Mouse (Mus musculus): ENCODE results near the gene Hepacam.

Hepacam gene

GRCm38 (mm10) chr9:37367301-37368080, at the start of gene Hepacam:
Gene Hepacam, plus strand, starts transcription at chr9:37367351.
- DNase-seq (ENCODE audit: low spot score in 2 of 2), result peak; percentile 22 to 45

- DNase-seq (ENCODE audit: low spot score in 2 of 2), result no peak
Observed at GRCm38 (mm10) chr9:37329456-37329855, 37.7 kb upstream of the Hepacam start.

DNA sequence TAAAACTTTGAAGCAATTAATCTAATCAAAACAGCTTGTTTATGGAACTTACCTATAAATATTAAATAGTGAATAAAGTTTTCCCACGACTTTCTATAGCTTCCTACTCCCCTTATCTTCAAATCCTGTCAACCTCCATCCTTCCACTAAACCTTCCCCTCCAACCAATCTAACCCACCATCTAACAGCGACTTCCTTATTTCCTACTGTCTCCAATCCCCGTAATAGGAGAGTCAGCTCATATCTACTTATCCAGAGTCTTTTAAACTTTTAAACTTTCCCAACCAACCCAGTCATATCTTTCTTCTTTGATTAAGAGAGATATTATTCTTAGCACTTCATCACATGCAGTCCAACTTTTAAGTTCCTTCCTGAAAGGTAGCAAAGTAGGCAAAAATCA, 21.7 kb upstream of the Hepacam start:
- no peak for DNase-seq (ENCODE audit: low spot score in 2 of 2)

- DNase-seq (ENCODE audit: low spot score in 2 of 2), result no peak
Observed at GRCm38 (mm10) chr9:37347184-37347987, 19.8 kb upstream of the Hepacam start.

DNA sequence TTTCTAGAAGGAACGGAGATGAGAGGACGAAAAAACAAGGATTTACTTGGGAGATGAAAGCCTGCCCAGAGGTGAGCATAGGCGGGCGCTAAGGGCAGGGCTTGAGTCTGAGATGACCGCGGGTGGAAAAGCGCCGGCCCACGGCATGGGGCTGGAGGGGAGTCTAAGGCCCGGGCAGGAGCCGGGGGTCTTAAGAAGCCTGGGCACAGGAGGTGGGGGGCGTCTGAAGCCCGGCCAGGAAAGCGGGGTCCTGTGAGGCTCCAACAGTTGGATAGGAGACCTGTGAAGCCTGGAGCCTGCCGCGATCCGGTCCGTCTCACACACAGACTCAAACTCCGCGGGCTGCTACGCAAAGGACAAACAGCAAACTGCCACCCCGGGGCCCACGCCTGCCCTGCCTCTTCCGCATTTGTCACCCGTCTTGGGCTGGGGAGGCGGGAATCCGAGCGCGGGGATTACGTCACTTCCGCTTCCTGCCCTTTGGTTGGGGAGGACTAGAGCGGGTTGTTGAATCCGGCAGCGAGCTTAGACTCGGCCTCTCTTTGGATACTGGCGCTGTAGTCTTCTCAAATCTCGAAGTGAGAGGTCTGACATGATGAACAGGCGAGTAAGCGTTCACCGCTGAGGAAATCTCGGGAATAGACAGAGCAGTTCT, 19.0 kb upstream of the Hepacam start, which contains the start of gene Ccdc15:
Ccdc15 (minus strand) TSS at position 445 of the 655 bp plus-strand sequence.
- DNase-seq (ENCODE audit: low spot score in 2 of 2), result peak; percentile 95 to 96

- DNase-seq (ENCODE audit: low spot score in 2 of 2), result no peak
Observed at GRCm38 (mm10) chr9:37349050-37349449, 18.1 kb upstream of the Hepacam start.

- no peak for DNase-seq (ENCODE audit: low spot score in 2 of 2)
Observed at GRCm38 (mm10) chr9:37351266-37351665, 15.9 kb upstream of the Hepacam start.

GRCm38 (mm10) chr9:37354485-37354884, 12.7 kb upstream of the Hepacam start:
- no peak for DNase-seq (ENCODE audit: low spot score in 2 of 2)

DNA sequence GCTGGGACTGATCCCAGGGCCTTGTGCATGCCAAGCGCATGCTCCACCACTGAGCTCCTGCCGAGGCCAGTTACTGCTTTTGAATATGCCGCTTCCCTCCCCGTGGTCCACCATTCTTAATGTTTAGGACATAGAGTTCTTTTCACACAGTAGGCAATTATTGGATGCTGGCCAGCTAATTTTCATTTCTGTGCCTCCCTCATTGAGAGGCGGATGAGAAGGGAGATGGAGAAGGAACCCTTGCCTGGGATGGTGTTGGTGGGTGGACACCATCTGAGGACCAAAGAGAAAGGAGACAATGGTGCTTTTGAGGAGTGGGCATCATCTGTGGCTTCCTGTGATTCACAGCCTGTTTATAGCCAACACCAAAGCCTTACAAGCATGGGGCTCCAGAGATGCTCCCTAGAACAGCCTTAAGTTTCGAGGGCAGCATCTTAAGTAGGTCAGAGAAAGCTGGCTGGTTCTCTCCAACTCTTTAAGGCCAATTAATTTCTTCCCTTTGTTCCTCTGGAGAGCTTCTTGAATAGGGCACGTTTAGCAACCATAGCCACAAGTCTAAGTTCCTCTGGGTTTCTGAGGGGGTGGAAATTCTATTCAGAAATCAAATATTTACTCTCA, 8.3 kb upstream of the Hepacam start:
- peak; percentile 39 to 46 for DNase-seq (ENCODE audit: low spot score in 2 of 2)

DNA sequence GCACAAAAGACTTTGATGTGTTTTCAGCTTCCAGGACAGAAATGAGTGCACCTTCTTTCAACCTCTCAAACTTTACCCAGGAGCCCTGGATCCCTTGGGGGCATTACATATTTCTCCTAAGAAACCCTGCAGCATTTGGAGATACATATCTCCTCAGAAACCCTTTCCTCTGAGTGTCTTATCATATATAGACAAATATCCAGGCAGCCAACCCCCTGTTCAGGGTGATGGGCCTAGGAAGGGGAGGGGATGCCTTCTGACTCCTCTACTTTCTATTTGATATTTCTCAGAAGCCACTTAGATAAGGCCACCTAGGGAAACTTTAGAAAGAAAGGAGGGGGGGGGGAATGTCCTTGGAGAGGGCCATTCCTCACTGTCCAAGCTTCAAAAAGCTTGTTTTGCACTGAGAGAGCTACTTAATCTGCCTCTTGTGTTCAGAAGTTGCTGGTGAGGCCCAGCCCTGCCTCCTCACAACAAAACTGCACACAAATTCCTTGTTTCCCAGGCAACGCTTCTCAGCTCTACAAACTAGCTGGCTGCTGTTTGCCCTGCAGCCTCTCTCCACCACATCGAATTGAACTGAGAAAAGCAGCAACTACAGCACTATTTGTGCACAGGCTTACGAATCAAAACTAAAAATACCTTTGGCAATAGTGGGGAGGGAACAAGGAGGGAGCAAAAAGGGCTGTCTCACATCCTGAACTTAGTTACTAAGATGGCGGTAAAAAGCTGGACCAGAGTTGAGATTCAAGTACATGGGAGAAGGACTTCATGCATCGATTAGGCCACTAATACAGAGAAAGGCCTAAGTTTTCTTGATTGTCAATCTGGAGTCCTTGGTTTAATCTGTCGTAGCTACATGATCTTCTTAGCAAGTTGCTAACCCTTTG, 7.6 kb upstream of the Hepacam start:
- DNase-seq (ENCODE audit: low spot score in 2 of 2), result peak; percentile 48 to 72

GRCm38 (mm10) chr9:37362084-37362483, 5.1 kb upstream of the Hepacam start:
- DNase-seq (ENCODE audit: low spot score in 2 of 2), result no peak

GRCm38 (mm10) chr9:37362881-37363280, 4.3 kb upstream of the Hepacam start:
- DNase-seq (ENCODE audit: low spot score in 2 of 2), result no peak

DNA sequence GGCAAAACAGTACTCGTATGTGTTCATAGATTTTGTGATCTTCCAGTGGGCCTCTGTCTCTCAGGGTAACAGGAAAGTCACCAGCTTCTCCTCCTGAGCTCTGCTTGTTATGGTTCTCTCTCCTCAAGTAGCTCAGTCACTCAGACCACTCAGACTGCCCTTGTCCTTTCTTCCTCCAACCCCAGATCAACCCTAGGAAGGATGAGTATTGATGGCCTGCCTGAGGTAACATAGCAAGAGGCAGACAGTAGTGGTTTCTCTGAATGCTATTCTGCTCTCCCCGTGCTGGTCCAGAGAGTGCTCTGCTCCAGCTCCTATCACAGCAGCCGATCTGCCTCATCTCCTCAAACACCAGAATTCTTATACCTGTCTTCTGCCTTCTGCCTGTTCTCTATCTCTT, 3.6 kb upstream of the Hepacam start:
- DNase-seq (ENCODE audit: low spot score in 2 of 2), result no peak

GRCm38 (mm10) chr9:37364392-37364791, 2.8 kb upstream of the Hepacam start:
- DNase-seq (ENCODE audit: low spot score in 2 of 2), result no peak

DNA sequence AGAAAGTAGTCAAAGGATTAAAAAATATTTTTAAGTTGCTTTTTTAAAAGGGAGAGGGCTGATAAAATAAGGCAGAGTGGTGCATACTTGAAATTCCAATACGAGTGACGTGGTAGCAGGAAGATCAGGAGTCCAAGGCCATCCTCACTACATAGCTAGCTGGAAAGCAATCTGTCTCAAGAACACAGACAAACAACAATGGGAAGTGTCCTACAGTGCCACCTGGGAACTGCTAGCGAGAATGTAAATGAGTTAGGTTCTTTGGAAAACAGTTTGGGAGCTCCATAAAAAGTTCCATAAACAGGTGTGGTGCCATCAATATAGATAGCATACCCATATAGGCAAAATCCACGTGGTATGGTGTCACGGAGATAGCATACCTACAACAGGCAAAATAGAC, 1.4 kb upstream of the Hepacam start:
- no peak for DNase-seq (ENCODE audit: low spot score in 2 of 2)

- no peak for DNase-seq (ENCODE audit: low spot score in 2 of 2)
Observed at GRCm38 (mm10) chr9:37368081-37368830, 1.1 kb downstream of the Hepacam start.

DNA sequence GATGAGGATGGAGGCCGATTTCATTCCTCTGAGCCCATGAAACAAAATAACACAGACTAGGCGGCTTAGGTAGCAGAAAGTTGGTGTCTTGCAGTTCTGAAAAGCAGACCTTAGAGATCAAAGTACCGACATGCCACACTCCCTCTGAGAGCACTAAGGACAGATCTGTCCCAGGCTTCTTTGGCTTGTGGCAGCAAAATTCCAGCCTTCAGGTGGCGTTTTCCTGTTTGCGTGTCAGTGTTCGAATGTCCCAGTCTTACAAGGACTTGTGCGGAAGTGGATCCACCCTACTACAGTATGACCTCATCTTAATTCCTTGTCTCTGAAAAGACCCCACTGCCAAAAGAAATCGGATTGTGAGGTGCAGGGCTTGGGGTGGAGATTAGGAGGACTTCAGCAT, 1.7 kb downstream of the Hepacam start:
- DNase-seq (ENCODE audit: low spot score in 2 of 2), result no peak

GRCm38 (mm10) chr9:37371232-37371801, 4.2 kb downstream of the Hepacam start:
- DNase-seq (ENCODE audit: low spot score in 2 of 2), result no peak

- no peak for DNase-seq (ENCODE audit: low spot score in 2 of 2)
Observed at GRCm38 (mm10) chr9:37375718-37376117, 8.6 kb downstream of the Hepacam start.

- no peak for DNase-seq (ENCODE audit: low spot score in 2 of 2)
Observed at GRCm38 (mm10) chr9:37383161-37383560, 16.0 kb downstream of the Hepacam start.

Measured in frontal cortex, postnatal 14 days (tissue).